Mouse (Mus musculus): ENCODE measurements around the gene Elmod3.
A peak's percentile ranks its signal among the peaks of the same experiment; 100 is the strongest.

Elmod3 gene

GRCm38 (mm10) chr6:72610261-72610660, 12.0 kb upstream of the Elmod3 start:
- no peak for DNase-seq

GRCm38 (mm10) chr6:72608662-72609184, 10.5 kb upstream of the Elmod3 start:
- DNase-seq, result no peak

- no peak for DNase-seq
Measured at GRCm38 (mm10) chr6:72607676-72608075, 9.5 kb upstream of the Elmod3 start.

GRCm38 (mm10) chr6:72607060-72607459, 8.8 kb upstream of the Elmod3 start:
- DNase-seq, result no peak

GRCm38 (mm10) chr6:72604066-72604465, 5.9 kb upstream of the Elmod3 start:
- no peak for DNase-seq

- DNase-seq, result peak; percentile 87 to 93
Measured at GRCm38 (mm10) chr6:72601732-72602131, 3.5 kb upstream of the Elmod3 start.

GRCm38 (mm10) chr6:72600771-72601170, 2.6 kb upstream of the Elmod3 start:
- no peak for DNase-seq

- no peak for DNase-seq
Measured at GRCm38 (mm10) chr6:72600216-72600615, 2.0 kb upstream of the Elmod3 start.

GRCm38 (mm10) chr6:72598791-72599557, 761 bp upstream of the Elmod3 start:
- DNase-seq, result peak; percentile 57 to 63

GRCm38 (mm10) chr6:72597083-72597874, 934 bp downstream of the Elmod3 start:
- peak; percentile 16 to 20 for DNase-seq

- DNase-seq, result no peak
Measured at GRCm38 (mm10) chr6:72593914-72594313, 4.3 kb downstream of the Elmod3 start.

GRCm38 (mm10) chr6:72593011-72593803, 5.0 kb downstream of the Elmod3 start:
- DNase-seq, result no peak

- DNase-seq, result no peak
Measured at GRCm38 (mm10) chr6:72590111-72590510, 8.1 kb downstream of the Elmod3 start.

- no peak for DNase-seq
Measured at GRCm38 (mm10) chr6:72588307-72588706, 9.9 kb downstream of the Elmod3 start.

- no peak for DNase-seq
Measured at GRCm38 (mm10) chr6:72586701-72587100, 11.5 kb downstream of the Elmod3 start.

GRCm38 (mm10) chr6:72584154-72584553, 14.1 kb downstream of the Elmod3 start:
- no peak for DNase-seq

- no peak for DNase-seq
Measured at GRCm38 (mm10) chr6:72583211-72583839, 14.9 kb downstream of the Elmod3 start.

- DNase-seq, result no peak
Measured at GRCm38 (mm10) chr6:72581625-72582382, 16.4 kb downstream of the Elmod3 start.

- DNase-seq, result no peak
Measured at GRCm38 (mm10) chr6:72576041-72576440, 22.2 kb downstream of the Elmod3 start.

- DNase-seq, result no peak
Measured at GRCm38 (mm10) chr6:72571826-72572225, 26.4 kb downstream of the Elmod3 start.

- DNase-seq, result no peak
Measured at GRCm38 (mm10) chr6:72570644-72571397, 27.4 kb downstream of the Elmod3 start.
